Mouse (Mus musculus) hindbrain, postnatal 0 days (tissue): ENCODE data around the gene Trim75. TPM values are rescaled to one million over a fixed set of nuclear protein-coding genes. Genes with fewer than 3 reads are reported as not detected.

Experiments used
- ATAC-seq: fragments of 200-750 bp; cut with Nextera tagmentation; 2 replicates; pipeline ENCODE4 v1.8.0; 2017; ENCODE audit warnings: mild to moderate bottlenecking, moderate TSS enrichment, moderate library complexity
- DNase-seq: peaks from one replicate; pipeline ENCODE4 v3.0.0-alpha.2; 2015; ENCODE audit warnings: low spot score
- H3K27ac ChIP-seq: fragments of 300-500 bp; sonication (generic); 2 replicates; pipeline ENCODE4 v1.5.1; 2014; ENCODE audit warnings: mild to moderate bottlenecking
- H3K27me3 ChIP-seq: fragments of 300-500 bp; sonication (generic); 2 replicates; pipeline ENCODE4 v1.6.1; 2014; ENCODE audit warnings: low read length, mixed read lengths; ENCODE audit not compliant: insufficient read depth
- H3K36me3 ChIP-seq: fragments of 300-500 bp; sonication (generic); 2 replicates; pipeline ENCODE4 v1.6.1; 2014; ENCODE audit warnings: low read length, mixed read lengths; ENCODE audit not compliant: insufficient read depth
- H3K4me1 ChIP-seq: fragments of 300-500 bp; sonication (generic); 2 replicates; pipeline ENCODE4 v1.6.1; 2014; ENCODE audit warnings: antibody characterized with exemption, low read length, mixed read lengths; ENCODE audit not compliant: insufficient read depth
- H3K4me2 ChIP-seq: fragments of 300-500 bp; sonication (generic); 2 replicates; pipeline ENCODE4 v1.6.1; 2014; ENCODE audit warnings: low read depth, mild to moderate bottlenecking, low read length, moderate library complexity, mixed read lengths
- H3K4me3 ChIP-seq: fragments of 300-500 bp; sonication (generic); 2 replicates; pipeline ENCODE4 v1.5.1; 2014; ENCODE audit warnings: low read length
- H3K9ac ChIP-seq: fragments of 300-500 bp; sonication (generic); replicated peaks from 2 replicates; pipeline ENCODE4 v1.6.1; 2014; ENCODE audit warnings: mild to moderate bottlenecking, low read length, moderate library complexity, mixed read lengths
- H3K9me3 ChIP-seq: fragments of 300-500 bp; sonication (generic); 2 replicates; pipeline ENCODE4 v1.6.1; 2016; ENCODE audit warnings: low read length, mixed read lengths
- CTCF ChIP-seq: IDR thresholded peaks from 2 replicates; pipeline ENCODE4 v1.5.1; 2016; ENCODE audit warnings: antibody characterized with exemption, control low read depth, low read depth
- WGBS: fragments of 180-500 bp; shearing (Covaris S2); extraction: QIAGEN DNeasy Blood & Tissue Kit; methylation state at CpG from one replicate; pipeline ENCODE4 v1.1.7; 2014; 5-methylcytosine and 5-hydroxymethylcytosine counted together
- polyA plus RNA-seq: library from polyadenylated mRNA; unstranded; fragments of >200 nt; fragmentation: Nextera tagmentation; extraction: Ambion mirVana; gene quantifications from 2 replicates; pipeline ENCODE4 v1.2.1, GENCODE M21; 2015
- total RNA-seq: library from RNA; depleted of rRNA; stranded (reverse); fragments of >200 nt; gene quantifications from 2 replicates; pipeline ENCODE4 v1.2.3, GENCODE M21; 2014; rRNA removed

Gene Trim75
- total and polyA plus RNA-seq, 2 experiments from 2014 or later: not detected

DNA sequence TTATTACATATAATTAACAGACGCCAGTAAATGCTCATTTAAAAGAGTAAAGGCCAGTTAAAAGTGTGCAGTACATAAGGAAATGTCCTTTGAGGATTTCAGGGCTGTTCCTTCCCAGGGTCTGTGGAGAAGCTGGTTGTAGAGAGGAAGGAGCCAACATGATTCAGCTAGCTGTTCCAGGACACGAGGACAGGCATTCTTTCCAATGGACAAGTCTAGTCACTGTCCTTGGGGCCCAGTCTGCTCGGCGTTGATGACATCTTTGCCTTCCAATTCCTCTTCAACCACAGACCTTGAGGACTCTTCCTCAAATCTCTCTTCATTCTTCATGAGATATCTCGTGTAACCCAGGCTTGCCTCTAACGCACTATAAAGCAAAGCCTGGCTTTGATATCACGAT is 42.0 kb downstream of the Trim75 start:
- DNase-seq: no peak
- Histone ChIP-seq H3K4me3 (no peak overlapping the region), H3K9ac (no peak overlapping the region), H3K36me3 (no peaks in the 10 kb centered on the region), H3K4me1 (peaks cover 4% of the 10 kb centered on the region; the same call in 1 of the 2 replicates), H3K4me2 (no peak overlapping the region), H3K9me3 (no peaks in the 10 kb centered on the region), H3K27me3 (no peaks in the 10 kb centered on the region), H3K27ac (no peak overlapping the region)
- TF ChIP-seq CTCF: no peak
- 84% methylated on average over 7 of the region's 7 CpGs for WGBS
- ATAC-seq: no peak

DNA sequence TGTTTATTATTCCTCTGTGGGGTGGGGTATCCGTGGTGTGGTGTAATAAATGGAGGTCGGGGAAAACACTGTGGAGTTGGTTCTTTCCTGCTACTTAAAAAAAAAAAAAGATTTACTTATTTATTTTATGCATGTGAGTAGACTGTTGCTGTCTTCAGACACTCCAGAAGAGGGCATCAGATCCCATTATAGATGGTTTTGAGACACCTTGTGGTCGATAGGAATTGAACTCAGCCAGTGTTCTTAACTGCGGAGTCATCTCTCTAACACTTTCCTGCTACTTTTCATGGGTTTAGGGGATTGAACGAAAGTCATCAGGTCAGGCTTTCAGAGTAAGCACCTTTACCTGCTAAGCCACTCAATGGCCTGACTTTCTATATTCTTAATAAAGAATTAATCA is 42.8 kb downstream of the Trim75 start:
- Histone ChIP-seq H3K9me3 (no peaks in the 10 kb centered on the region), H3K4me3 (no peak overlapping the region), H3K9ac (no peak overlapping the region), H3K4me1 (peaks cover 4% of the 10 kb centered on the region; the same call in 1 of the 2 replicates), H3K4me2 (no peak overlapping the region), H3K27ac (no peak overlapping the region), H3K27me3 (no peaks in the 10 kb centered on the region), H3K36me3 (no peaks in the 10 kb centered on the region)
- peak; percentile 65 for TF ChIP-seq CTCF
- 29% methylated on average over 5 of the region's 5 CpGs for WGBS
- DNase-seq (peak; percentile 33), ATAC-seq (no peak)

GRCm38 (mm10) chr8:64942946-64943345 is 44.7 kb downstream of the Trim75 start:
- ATAC-seq (no peak), DNase-seq (no peak)
- 23% methylated on average over 5 of the region's 5 CpGs for WGBS
- Histone ChIP-seq H3K27ac (no peak overlapping the region), H3K36me3 (no peaks in the 10 kb centered on the region), H3K9ac (no peak overlapping the region), H3K4me2 (0 out of 2 replicates have a peak overlapping the region, but pooled peaks have one; percentile 11), H3K4me1 (no peaks in the 10 kb centered on the region), H3K27me3 (no peaks in the 10 kb centered on the region), H3K4me3 (no peak overlapping the region), H3K9me3 (no peaks in the 10 kb centered on the region)
- no peak for TF ChIP-seq CTCF

DNA sequence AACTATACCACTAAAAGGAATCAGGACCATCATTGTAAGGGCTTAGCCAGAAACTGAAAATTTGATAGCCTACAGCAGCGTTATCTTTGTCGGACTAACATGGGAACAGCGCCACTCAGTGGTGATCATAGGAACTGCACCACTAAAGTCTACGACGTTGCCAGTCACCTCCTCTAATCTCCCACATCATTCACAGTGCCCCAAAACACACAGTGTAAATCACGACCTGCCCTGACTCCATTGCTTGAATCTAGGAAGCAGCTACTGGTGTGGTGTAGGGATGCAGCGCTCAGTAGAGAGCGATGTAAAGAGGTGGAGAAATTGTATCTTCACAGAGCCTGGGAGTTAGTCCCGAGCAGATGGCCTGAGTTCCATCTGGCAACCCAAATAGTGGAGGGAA is 46.1 kb downstream of the Trim75 start:
- Histone ChIP-seq H3K4me2 (peak overlapping the region; percentile 34; the same call in 1 of the 2 replicates), H3K4me3 (no peak overlapping the region)
- 11% methylated on average over 9 of the region's 9 CpGs for WGBS

DNA sequence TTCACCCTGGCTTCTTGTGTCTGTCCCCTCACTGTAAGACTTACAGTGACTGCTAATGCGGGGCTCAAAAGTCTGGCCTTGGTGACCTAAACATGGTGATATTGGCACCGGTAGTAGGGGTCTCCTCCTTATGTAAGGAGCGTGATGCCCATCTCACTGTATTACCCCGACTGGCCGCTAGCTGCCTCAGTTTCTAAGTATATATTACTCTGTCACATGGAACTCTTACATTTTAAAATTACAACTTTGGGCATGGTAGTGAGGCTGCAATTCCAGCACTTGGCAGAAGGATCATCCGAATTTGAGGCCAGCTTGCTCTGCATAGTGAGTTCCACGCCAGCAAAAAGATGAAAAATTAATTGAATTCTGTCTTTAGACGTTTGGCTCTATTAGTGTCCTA is 46.6 kb downstream of the Trim75 start:
- Histone ChIP-seq H3K27ac (no peak overlapping the region), H3K4me3 (no peak overlapping the region), H3K9me3 (no peaks in the 10 kb centered on the region), H3K4me1 (no peaks in the 10 kb centered on the region), H3K9ac (no peak overlapping the region), H3K4me2 (no peak overlapping the region), H3K36me3 (no peaks in the 10 kb centered on the region), H3K27me3 (no peaks in the 10 kb centered on the region)
- 72% methylated on average over 8 of the region's 8 CpGs for WGBS
- ATAC-seq: peak; percentile 24
- no peak for TF ChIP-seq CTCF
- no peak for DNase-seq

More for the DNA sequence above, 46.1 kb downstream of the Trim75 start:
- no peaks in the 10 kb centered on the region for H3K4me1 ChIP-seq
- H3K27me3 ChIP-seq: no peaks in the 10 kb centered on the region
- H3K27ac ChIP-seq: no peak overlapping the region
- H3K36me3 ChIP-seq: no peaks in the 10 kb centered on the region
- TF ChIP-seq CTCF: peak; percentile 97
- peak; percentile 92 for DNase-seq
- no peaks in the 10 kb centered on the region for H3K9me3 ChIP-seq
- no peak overlapping the region for H3K9ac ChIP-seq
- peak; percentile 62 for ATAC-seq

DNA sequence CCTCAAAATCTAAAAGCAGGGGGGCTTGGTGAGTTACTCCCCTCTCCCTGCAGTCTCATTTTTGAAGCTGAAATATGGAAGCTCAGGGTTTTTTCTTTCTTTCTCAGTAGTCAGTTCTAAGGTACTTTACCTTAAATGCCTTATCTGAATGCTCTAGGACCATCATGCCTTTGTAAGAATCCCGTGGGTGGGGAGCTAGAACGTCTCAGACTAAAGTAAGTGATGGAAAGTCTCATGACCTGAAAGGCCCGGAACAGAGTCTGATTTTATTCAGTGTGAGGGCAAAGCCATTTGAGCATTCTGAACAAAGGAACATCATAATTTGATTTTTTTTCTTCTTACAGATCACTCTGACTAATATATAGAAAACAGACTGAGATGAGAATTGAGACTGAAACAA is 52.6 kb downstream of the Trim75 start:
- H3K27ac ChIP-seq: no peak overlapping the region
- TF ChIP-seq CTCF: no peak
- H3K9me3 ChIP-seq: no peaks in the 10 kb centered on the region
- DNase-seq: no peak
- H3K9ac ChIP-seq: no peak overlapping the region
- no peak overlapping the region for H3K4me2 ChIP-seq
- no peak overlapping the region for H3K4me3 ChIP-seq
- 70% methylated on average over 3 of the region's 3 CpGs for WGBS
- no peaks in the 10 kb centered on the region for H3K27me3 ChIP-seq
- H3K4me1 ChIP-seq: no peaks in the 10 kb centered on the region
- no peak for ATAC-seq
- no peaks in the 10 kb centered on the region for H3K36me3 ChIP-seq

Other genes starting within 250 kb of the Trim75 start
- 35.0 and 41.0 TPM in 2 replicates for gene Klhl2, start 137.8 kb downstream of the Trim75 start, total RNA-seq
- 26.3 and 27.4 TPM in 2 replicates for gene Klhl2, start 137.8 kb downstream of the Trim75 start, polyA plus RNA-seq
- gene Tmem192, start 40.6 kb downstream of the Trim75 start, total RNA-seq: 21.1 and 22.8 TPM in 2 replicates
- gene Tmem192, start 40.6 kb downstream of the Trim75 start, polyA plus RNA-seq: 45.4 and 47.0 TPM in 2 replicates
- gene Trim61, start 30.7 kb upstream of the Trim75 start, total RNA-seq: not detected in 2 replicates
- gene Trim61, start 30.7 kb upstream of the Trim75 start, polyA plus RNA-seq: not detected in 2 replicates
- not detected in 2 replicates for gene Trim60, start 30.8 kb upstream of the Trim75 start, total RNA-seq
- not detected in 2 replicates for gene Trim60, start 30.8 kb upstream of the Trim75 start, polyA plus RNA-seq
- gene Apela, start 49.5 kb upstream of the Trim75 start, total RNA-seq: 0.68 and 1.3 TPM in 2 replicates
- gene Apela, start 49.5 kb upstream of the Trim75 start, polyA plus RNA-seq: 0.66 and 0.83 TPM in 2 replicates
- gene Gm10663, start 87.2 kb upstream of the Trim75 start, total RNA-seq: not detected in 2 replicates
- gene Gm10663, start 87.2 kb upstream of the Trim75 start, polyA plus RNA-seq: not detected in 2 replicates
- not detected in 2 replicates for gene BC030870, start 141.7 kb upstream of the Trim75 start, total RNA-seq
- gene BC030870, start 141.7 kb upstream of the Trim75 start, polyA plus RNA-seq: not detected in 2 replicates